Comparison of ENCODE assay signal across 19 mouse cellular contexts in genomic region chr16:16633730-16634129, GRCm38 (mm10). TPM values are rescaled to one million over a fixed set of nuclear protein-coding genes. Genes with fewer than 3 reads are reported as not detected.
DNase-seq lines count a peak whose midpoint lies in the region; ATAC-seq lines count a peak whose summit lies in the region.
"Had no signal": no experiment of that assay in that cellular context is flagged by ENCODE, and none has a peak within 500 bp of the region (broad histone marks: within the 10 kb centered on the region; RNA-seq: fewer than 3 reads in every experiment).

No protein-coding gene starts in this region.

- DNase-seq in 416B (ENCODE audit: low read depth) (peak; percentile 94), NIH3T3 (ENCODE audit: low read depth) (peak; percentile 5)
- no peak for DNase-seq in lung, adult 18-20 months
- no peak for DNase-seq in lung, postnatal 36 days
- no peak for DNase-seq in retina, postnatal 1 day
- DNase-seq: adrenal gland, adult 8-10 months; adrenal gland, postnatal 14 days; adrenal gland, postnatal 36 days; cerebellum, adult 11-12 months; cerebellum, adult 2 months; cerebellum, adult 9-10 months; cerebellum, postnatal 10 days; cerebellum, postnatal 25 days; forebrain, postnatal 0 days had no signal

- ATAC-seq in megakaryocyte, adult 5-6 weeks (ENCODE audit: poor library complexity, severe bottlenecking): peak; percentile 60
- ATAC-seq: forebrain, embryonic 13.5 days; forebrain, embryonic 15.5 days; forebrain, postnatal 0 days had no signal

RNA-seq across cellular contexts. Expression of gene Fgd4, which starts 33.4 kb away (rescaled TPM):
- total RNA-seq in megakaryocyte, adult 5-6 weeks (2015): 76.9 and 78.5 TPM in 2 replicates
- 125 and 137 TPM in 2 replicates for total RNA-seq in megakaryocyte, adult 5-6 weeks (2017)

RNA-seq across cellular contexts. Expression of gene Olfr19, which starts 42.5 kb away (rescaled TPM):
- not detected in 2 replicates for total RNA-seq in megakaryocyte, adult 5-6 weeks (2015)
- total RNA-seq in megakaryocyte, adult 5-6 weeks (2017): not detected in 2 replicates
- total RNA-seq: adrenal gland, adult 18-20 months; adrenal gland, adult 8-10 months; adrenal gland, postnatal 14 days; forebrain, postnatal 0 days; G1E had no signal

Comparison
In these comparisons a context has a peak if more than half of its experiments do, and no peak if none do; other contexts are left out.
1. DNase-seq: peak in 416B (single experiment) and NIH3T3 (single experiment); none in lung, adult 18-20 months (0 of 2), lung, postnatal 36 days (single experiment) and retina, postnatal 1 day (single experiment).